Mouse (Mus musculus) forebrain, embryonic 11.5 days (tissue): ENCODE results near the gene Mymx. TPM values are rescaled to one million over a fixed set of nuclear protein-coding genes. Genes with fewer than 3 reads are reported as not detected.

ENCODE experiments used
- polyA plus RNA-seq: library from polyadenylated mRNA; unstranded; fragments of >200 nt; fragmentation: Nextera tagmentation; extraction: Ambion mirVana; gene quantifications from 2 replicates; pipeline ENCODE4 v1.2.1, GENCODE M21; 2014

The Mymx gene
- polyA plus RNA-seq, 1 experiment from 2014 or later: not detected

Other genes starting within 250 kb of the Mymx start
- gene Cdc5l, start 168.4 kb downstream of the Mymx start, polyA plus RNA-seq: 85.3 and 88.3 TPM in 2 replicates
- 1.0 and 1.2 TPM in 2 replicates for gene Spats1, start 126.7 kb downstream of the Mymx start, polyA plus RNA-seq
- gene Aars2, start 95.3 kb downstream of the Mymx start, polyA plus RNA-seq: 24.6 and 25.2 TPM in 2 replicates
- 0.95 and 2.0 TPM in 2 replicates for gene Tcte1, start 78.7 kb downstream of the Mymx start, polyA plus RNA-seq
- gene Tmem151b, start 52.4 kb downstream of the Mymx start, polyA plus RNA-seq: 8.2 and 9.1 TPM in 2 replicates
- gene Nfkbie, start 46.4 kb downstream of the Mymx start, polyA plus RNA-seq: 5.9 and 6.0 TPM in 2 replicates
- 103 and 105 TPM in 2 replicates for gene Slc35b2, start 38.2 kb downstream of the Mymx start, polyA plus RNA-seq
- gene Hsp90ab1, start 28.8 kb downstream of the Mymx start, polyA plus RNA-seq: 1,787 and 1,872 TPM in 2 replicates
- gene Slc29a1, start 2.5 kb downstream of the Mymx start, polyA plus RNA-seq: 56.7 TPM in 2 replicates
- 0.44 and 0.69 TPM in 2 replicates for gene Capn11, start 57.2 kb upstream of the Mymx start, polyA plus RNA-seq
- 107 and 108 TPM in 2 replicates for gene Mrpl14, start 84.2 kb upstream of the Mymx start, polyA plus RNA-seq
- 49.8 and 54.5 TPM in 2 replicates for gene Tmem63b, start 84.8 kb upstream of the Mymx start, polyA plus RNA-seq
- gene 1600014C23Rik, start 131.7 kb upstream of the Mymx start, polyA plus RNA-seq: 0.55 and 0.99 TPM in 2 replicates